Mouse (Mus musculus) kidney, adult 2 months (tissue): ENCODE data around the gene Golga7b. TPM values are rescaled to one million over a fixed set of nuclear protein-coding genes. Genes with fewer than 3 reads are reported as not detected.
A peak's percentile ranks its signal among the peaks of the same experiment; 100 is the strongest.

Experiments used
- DNase-seq: peaks from one replicate; pipeline ENCODE4 v3.0.0; 2021
- H3K27ac ChIP-seq: fragments of 200-500 bp; 2 replicates; pipeline ENCODE4 v1.5.1; 2012; ENCODE audit warnings: low read depth, low read length, control low read depth, inconsistent platforms; ENCODE audit not compliant: insufficient read depth
- H3K27me3 ChIP-seq: fragments of 200-500 bp; replicated peaks from 2 replicates; pipeline ENCODE4 v1.6.1; 2012; ENCODE audit warnings: mild to moderate bottlenecking, moderate library complexity, low read length, inconsistent platforms; ENCODE audit not compliant: control insufficient read depth, insufficient read depth
- H3K36me3 ChIP-seq: fragments of 200-500 bp; 2 replicates; pipeline ENCODE4 v1.6.1; 2012; ENCODE audit warnings: mild to moderate bottlenecking, moderate library complexity, low read length, inconsistent platforms; ENCODE audit not compliant: control insufficient read depth, insufficient read depth
- H3K4me1 ChIP-seq: fragments of 200-500 bp; 2 replicates; pipeline ENCODE4 v1.6.1; 2011; ENCODE audit warnings: low read length; ENCODE audit not compliant: control insufficient read depth, insufficient read depth
- H3K4me3 ChIP-seq: fragments of 200-500 bp; 2 replicates; pipeline ENCODE4 v1.5.1; 2011; ENCODE audit warnings: mild to moderate bottlenecking, low read depth, low read length, control low read depth; ENCODE audit not compliant: insufficient read depth
- CTCF ChIP-seq: fragments of 200-500 bp; conservative IDR thresholded peaks from 2 replicates; pipeline ENCODE4 v1.5.1; 2011; ENCODE audit warnings: low read depth, mild to moderate bottlenecking, control low read depth, low read length, moderate library complexity, mixed read lengths; ENCODE audit not compliant: insufficient read depth, insufficient read length
- POLR2A ChIP-seq: fragments of 200-500 bp; IDR thresholded peaks from one replicate; pipeline ENCODE4 v1.6.1; 2011; ENCODE audit warnings: low read depth, low read length, control low read depth
- WGBS: fragments of 180-500 bp; shearing (Covaris S2); methylation state at CpG from one replicate; pipeline ENCODE4 v1.1.7; 2018; 5-methylcytosine and 5-hydroxymethylcytosine counted together
- polyA plus RNA-seq: library from polyadenylated mRNA; depleted of rRNA; stranded (reverse); fragments of >200 nt; gene quantifications from 2 replicates; pipeline ENCODE4 v1.2.3, GENCODE M21; 2012; rRNA removed

Gene Golga7b
- 0.14 and 0.20 TPM in 2 replicates for polyA plus RNA-seq

DNA sequence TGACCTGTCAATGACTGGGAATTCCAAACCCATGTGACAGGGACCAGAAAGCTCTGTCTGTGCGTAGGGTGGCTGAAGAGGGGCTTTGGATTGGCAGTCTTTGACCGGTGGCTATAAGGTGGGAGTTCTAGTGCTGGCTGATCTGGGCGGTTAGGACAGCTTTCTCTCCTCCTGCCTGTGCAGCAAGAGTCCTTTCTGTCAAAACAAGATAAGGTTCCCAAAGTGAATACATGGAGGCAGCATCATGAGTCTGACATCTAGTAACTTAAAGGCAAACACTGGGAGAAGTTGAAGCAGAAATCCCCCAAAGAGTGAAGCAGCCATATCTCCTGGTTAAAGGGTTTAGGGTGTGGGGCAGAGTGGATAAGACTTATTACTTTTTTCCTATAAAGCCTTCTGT, at the start of gene Golga7b:
Gene Golga7b (plus strand): TSS at position 56 of the 400 bp plus-strand sequence.
- Histone ChIP-seq H3K36me3 (no peaks in the 10 kb centered on the region), H3K4me3 (no peak within 1 kb of the TSS), H3K27me3 (no peaks in the 10 kb centered on the region), H3K4me1 (no peaks in the 10 kb centered on the region), H3K27ac (no peak within 1 kb of the TSS)
- no peak for DNase-seq
- TF ChIP-seq CTCF, result no peak
- TF ChIP-seq POLR2A, result no peak
- WGBS, result 79% methylated on average over 3 of the region's 3 CpGs

- Histone ChIP-seq H3K36me3 (no peaks in the 10 kb centered on the region), H3K4me1 (no peaks in the 10 kb centered on the region), H3K27me3 (0 out of 2 replicates have a peak, but pooled peaks cover 2% of the 10 kb centered on the region), H3K27ac (no peak overlapping the region), H3K4me3 (no peak overlapping the region)
- WGBS, result 34% methylated on average over 11 of the region's 11 CpGs
- no peak for DNase-seq
- TF ChIP-seq POLR2A, result no peak
- no peak for TF ChIP-seq CTCF
Observed at GRCm38 (mm10) chr19:42198026-42198425, 49.3 kb upstream of the Golga7b start.

- H3K36me3 ChIP-seq, result no peaks in the 10 kb centered on the region
- 0 out of 2 replicates have a peak, but pooled peaks cover 2% of the 10 kb centered on the region for H3K27me3 ChIP-seq
- H3K4me1 ChIP-seq, result no peaks in the 10 kb centered on the region
- no peak for TF ChIP-seq CTCF
- TF ChIP-seq POLR2A, result no peak
- H3K4me3 ChIP-seq, result no peak within 1 kb of the TSS
- DNase-seq, result no peak
- H3K27ac ChIP-seq, result no peak within 1 kb of the TSS
- WGBS, result 1% methylated on average over 60 of the region's 60 CpGs
Observed at GRCm38 (mm10) chr19:42201696-42202381, 45.5 kb upstream of the Golga7b start, which contains the start of gene Sfrp5. Gene Sfrp5 (minus strand): TSS chr19:42202252.

GRCm38 (mm10) chr19:42202467-42202866, 44.9 kb upstream of the Golga7b start:
- Histone ChIP-seq H3K36me3 (no peaks in the 10 kb centered on the region), H3K4me1 (no peaks in the 10 kb centered on the region), H3K4me3 (no peak overlapping the region), H3K27ac (no peak overlapping the region), H3K27me3 (0 out of 2 replicates have a peak, but pooled peaks cover 2% of the 10 kb centered on the region)
- no peak for DNase-seq
- 41% methylated on average over 8 of the region's 8 CpGs for WGBS
- TF ChIP-seq POLR2A (no peak), CTCF (no peak)

GRCm38 (mm10) chr19:42204306-42204705, 43.1 kb upstream of the Golga7b start:
- H3K36me3 ChIP-seq, result no peaks in the 10 kb centered on the region
- no peak overlapping the region for H3K27ac ChIP-seq
- H3K4me1 ChIP-seq, result no peaks in the 10 kb centered on the region
- DNase-seq, result peak; percentile 26
- no peak for TF ChIP-seq CTCF
- no peak for TF ChIP-seq POLR2A
- 0 out of 2 replicates have a peak, but pooled peaks cover 2% of the 10 kb centered on the region for H3K27me3 ChIP-seq
- no peak overlapping the region for H3K4me3 ChIP-seq
- WGBS, result 69% methylated on average over 4 of the region's 4 CpGs

DNA sequence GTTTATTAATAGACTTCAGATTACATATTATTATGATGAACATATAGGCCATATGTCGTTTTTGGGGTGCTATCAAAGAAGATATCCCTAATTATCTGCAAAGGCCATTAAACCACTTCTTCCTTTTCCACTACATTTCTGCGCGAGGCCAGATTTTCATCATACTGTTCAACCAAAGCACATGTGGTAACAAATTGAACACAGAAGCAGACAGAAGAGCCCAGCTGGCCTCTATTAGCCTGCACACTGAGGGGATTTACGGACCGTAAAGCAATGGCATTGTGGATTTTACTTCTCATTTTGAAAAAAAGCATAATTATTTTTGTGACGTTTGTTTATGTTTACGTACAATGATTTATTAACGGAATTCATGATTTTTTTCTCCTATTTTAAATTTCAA, 42.2 kb upstream of the Golga7b start:
- H3K36me3 ChIP-seq, result no peaks in the 10 kb centered on the region
- WGBS, result 84% methylated on average over 8 of the region's 8 CpGs
- H3K4me1 ChIP-seq, result no peaks in the 10 kb centered on the region
- DNase-seq, result no peak
- no peak overlapping the region for H3K27ac ChIP-seq
- H3K4me3 ChIP-seq, result no peak overlapping the region
- TF ChIP-seq POLR2A (no peak), CTCF (no peak)
- H3K27me3 ChIP-seq, result 0 out of 2 replicates have a peak, but pooled peaks cover 2% of the 10 kb centered on the region

- no peaks in the 10 kb centered on the region for H3K4me1 ChIP-seq
- no peak overlapping the region for H3K4me3 ChIP-seq
- no peaks in the 10 kb centered on the region for H3K27me3 ChIP-seq
- TF ChIP-seq CTCF (no peak), POLR2A (no peak)
- no peak for DNase-seq
- no peak overlapping the region for H3K27ac ChIP-seq
- no peaks in the 10 kb centered on the region for H3K36me3 ChIP-seq
- WGBS, result 60% methylated on average over 7 of the region's 7 CpGs
Observed at GRCm38 (mm10) chr19:42209485-42209884, 37.9 kb upstream of the Golga7b start.
